Mouse (Mus musculus) layer of hippocampus, adult 2 months (tissue): Measurements from ENCODE around the gene Gm4216. TPM values are rescaled to one million over a fixed set of nuclear protein-coding genes. Genes with fewer than 3 reads are reported as not detected.
"Not testable (repeated sequence)": the region's sequence is repeated elsewhere in the genome, so short reads cannot be mapped to it uniquely, and the experiment has no call there.

Source experiments
- DNase-seq, 2 experiments: peaks; one replicate each; pipeline ENCODE4 v3.0.0; 2022; ENCODE audit warnings: low spot score in 2 of 2
- H3K27ac ChIP-seq: fragments of 200-600 bp; 2 replicates; pipeline ENCODE4 v1.8.1; 2022
- H3K4me3 ChIP-seq: fragments of 200-600 bp; 2 replicates; pipeline ENCODE4 v1.8.1; 2022; ENCODE audit warnings: mild to moderate bottlenecking
- long read RNA-seq, 2 experiments: library from polyadenylated mRNA; stranded (forward); transcript quantifications; one replicate each; pipeline ENCODE4 v2.0.0; 2021; ENCODE audit warnings: borderline mapping rate in 2 of 2
- total RNA-seq, 2 experiments: library from RNA; stranded (reverse); gene quantifications; 2 replicates each; pipeline ENCODE4 v1.2.3; 2021

Gm4216 gene
- not detected for total RNA-seq
- long read RNA-seq, experiment 1 = 0 reads
- long read RNA-seq, experiment 2 = 0 reads

- H3K4me3 ChIP-seq, DNase-seq, H3K27ac ChIP-seq: not testable (repeated sequence)
Observed at GRCm38 (mm10) chr7:23019823-23020222, at the start of gene Gm4216. TSS of gene Gm4216 (minus strand) at chr7:23019923.

GRCm38 (mm10) chr7:23067356-23067755 is 47.6 kb upstream of the Gm4216 start, which contains the start of gene Gm8720:
TSS of gene Gm8720 (minus strand) at chr7:23067456.
- DNase-seq, H3K4me3 ChIP-seq, H3K27ac ChIP-seq: not testable (repeated sequence)

DNA sequence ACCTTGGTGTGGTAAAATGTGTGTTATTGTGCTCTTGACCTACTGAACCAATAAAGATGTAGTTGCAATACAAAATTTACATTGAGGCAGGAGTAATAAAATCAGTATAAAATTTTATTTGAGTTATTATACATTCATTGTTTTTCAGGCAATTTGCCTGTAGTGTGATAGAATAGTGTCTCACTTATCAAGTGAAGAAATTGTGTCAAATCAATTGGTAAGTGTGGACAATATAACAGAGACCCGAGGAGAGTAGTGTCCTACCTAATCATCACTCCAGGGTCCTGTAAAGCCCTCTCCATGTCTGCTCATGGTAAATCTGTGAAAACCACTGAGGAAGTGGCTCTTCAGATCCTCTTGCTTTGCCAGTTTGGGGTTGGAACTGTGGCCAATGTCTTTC is 35.5 kb upstream of the Gm4216 start, which contains the start of gene Vmn1r163:
Gene Vmn1r163, plus strand, starts transcription at position 301 of the 400 bp plus-strand sequence.
- H3K27ac ChIP-seq = not testable (repeated sequence)

GRCm38 (mm10) chr7:22984573-22984972 is 35.1 kb downstream of the Gm4216 start, which contains the start of gene Gm4214:
TSS of gene Gm4214 (minus strand) at chr7:22984673.
- DNase-seq, H3K4me3 ChIP-seq, H3K27ac ChIP-seq: not testable (repeated sequence)

More for the DNA sequence above, 35.5 kb upstream of the Gm4216 start, which contains the start of gene Vmn1r163:
- not testable (repeated sequence) for H3K4me3 ChIP-seq, DNase-seq

Other genes with a start within 250 kb of the Gm4216 start
- gene Vmn1r158, start 229.1 kb downstream of the Gm4216 start, total RNA-seq = not detected
- gene Vmn1r159, start 176.3 kb downstream of the Gm4216 start, total RNA-seq = not detected
- gene Vmn1r160, start 148.7 kb downstream of the Gm4216 start, total RNA-seq = not detected
- not detected for gene Gm4214, start 35.2 kb downstream of the Gm4216 start, total RNA-seq
- not detected for gene Vmn1r163, start 35.6 kb upstream of the Gm4216 start, total RNA-seq
- not detected for gene Gm8720, start 47.5 kb upstream of the Gm4216 start, total RNA-seq
- gene Gm10662, start 124.6 kb upstream of the Gm4216 start, total RNA-seq = not detected
- gene Vmn1r165, start 197.4 kb upstream of the Gm4216 start, total RNA-seq = not detected
- not detected for gene Vmn1r166, start 231.8 kb upstream of the Gm4216 start, total RNA-seq